Mouse (Mus musculus) erythroid progenitor cell, adult 5-6 weeks (primary cell): Measurements from ENCODE around the gene Barhl2. TPM values are rescaled to one million over a fixed set of nuclear protein-coding genes. Genes with fewer than 3 reads are reported as not detected.

Experiments
- ATAC-seq: replicated peaks from 2 replicates; pipeline ENCODE4 v1.8.0; 2016; ENCODE audit warnings: moderate number of reproducible peaks, mild to moderate bottlenecking, moderate TSS enrichment, inconsistent platforms; ENCODE audit not compliant: poor library complexity, low FRiP score, severe bottlenecking
- total RNA-seq, 2 experiments: library from RNA; stranded (forward) in 1 of 2; stranded (reverse) in 1 of 2; fragments of 150-400 nt in 1 of 2; fragments of 186-747, 209-891 nt in 1 of 2; gene quantifications; 2 replicates each; pipeline versions ENCODE4 v1.2.3 to v1.2.4; 2015 to 2017; ENCODE audit warnings: low replicate concordance in 2 of 2

The Barhl2 gene
- total RNA-seq, 2 experiments from 2014 or later, result not detected

DNA sequence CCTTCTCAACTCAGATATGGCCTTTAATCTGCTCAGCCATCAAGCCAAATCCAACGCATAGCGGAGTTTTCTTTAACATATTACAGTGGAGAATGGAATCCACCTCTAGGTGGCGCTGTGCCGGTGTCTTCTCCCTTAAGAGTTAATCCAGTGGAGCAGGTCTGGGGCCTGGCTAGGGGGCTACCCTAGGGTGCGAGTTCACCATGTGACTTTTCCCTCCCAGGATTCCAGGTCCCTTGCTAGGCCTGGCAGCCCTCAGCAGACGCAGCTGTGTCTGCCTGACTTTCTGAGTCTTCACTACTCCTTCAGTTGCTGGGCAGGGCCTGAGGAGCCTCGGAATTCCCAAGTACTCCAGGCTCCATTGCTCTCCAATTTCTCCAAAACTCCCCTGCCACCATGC is 40.8 kb downstream of the Barhl2 start:
- ATAC-seq, result no peak

GRCm38 (mm10) chr5:106416550-106416949 is 41.4 kb downstream of the Barhl2 start:
- no peak for ATAC-seq

DNA sequence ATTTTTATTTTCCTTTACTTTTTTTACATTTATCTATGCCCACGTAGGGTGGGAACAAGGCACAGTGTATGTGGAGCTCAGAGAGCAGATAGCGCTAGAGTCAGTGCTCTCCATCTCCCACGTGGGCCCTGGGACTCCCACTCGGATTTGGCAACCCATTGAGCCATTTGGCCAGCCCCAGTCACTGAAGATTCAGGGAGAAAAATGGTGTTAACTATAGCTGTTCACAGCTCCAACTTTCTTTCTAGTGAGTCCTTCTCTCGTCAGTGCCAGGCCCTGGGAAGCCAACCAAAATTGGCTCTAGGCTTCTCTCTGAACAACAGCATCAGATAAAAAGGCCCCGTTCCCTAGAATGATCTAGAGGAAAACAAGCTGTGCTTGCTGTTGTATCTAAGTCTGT is 42.2 kb downstream of the Barhl2 start:
- ATAC-seq, result no peak

GRCm38 (mm10) chr5:106402761-106403160 is 55.2 kb downstream of the Barhl2 start:
- no peak for ATAC-seq

Other genes starting within 250 kb of the Barhl2 start
- not detected in 2 replicates for gene Gm17304, start 150.9 kb upstream of the Barhl2 start, total RNA-seq (2015; ENCODE audit: low replicate concordance)
- gene Gm17304, start 150.9 kb upstream of the Barhl2 start, total RNA-seq (2017; ENCODE audit: low replicate concordance), result not detected in 2 replicates
- gene Zfp644, start 239.1 kb upstream of the Barhl2 start, total RNA-seq (2015; ENCODE audit: low replicate concordance), result 155 and 190 TPM in 2 replicates
- 116 and 155 TPM in 2 replicates for gene Zfp644, start 239.1 kb upstream of the Barhl2 start, total RNA-seq (2017; ENCODE audit: low replicate concordance)